Mouse (Mus musculus) macrophage (primary cell): ENCODE measurements around the gene Plcb2. TPM values are rescaled to one million over a fixed set of nuclear protein-coding genes. Genes with fewer than 3 reads are reported as not detected.

Experiments used
- H3K27ac ChIP-seq: fragments of 350-480 bp; formaldehyde crosslinking; 2 replicates; pipeline ENCODE4 v1.9.0; 2021
- H3K36me3 ChIP-seq: fragments of 350-480 bp; formaldehyde crosslinking; 2 replicates; pipeline ENCODE4 v1.9.0; 2021; ENCODE audit errors: inconsistent target
- H3K4me3 ChIP-seq: fragments of 350-480 bp; formaldehyde crosslinking; 2 replicates; pipeline ENCODE4 v1.9.0; 2021; ENCODE audit errors: inconsistent target
- H3K79me2 ChIP-seq: fragments of 350-480 bp; formaldehyde crosslinking; 2 replicates; pipeline ENCODE4 v1.9.0; 2021; ENCODE audit errors: inconsistent target
- WGBS: methylation state at CpG from one replicate; pipeline ENCODE4 v1.1.7; 2026; ENCODE audit warnings: inconsistent platforms; ENCODE audit not compliant: missing documents; 5-methylcytosine and 5-hydroxymethylcytosine counted together
- polyA plus RNA-seq: library from polyadenylated mRNA; stranded (reverse); fragments of 250-400 nt; gene quantifications from 3 replicates; pipeline ENCODE4 v1.2.4, GENCODE M21; 2018; ENCODE audit warnings: inconsistent platforms

Plcb2 gene
- polyA plus RNA-seq, 1 experiment from 2014 or later, result 23.1 TPM

DNA sequence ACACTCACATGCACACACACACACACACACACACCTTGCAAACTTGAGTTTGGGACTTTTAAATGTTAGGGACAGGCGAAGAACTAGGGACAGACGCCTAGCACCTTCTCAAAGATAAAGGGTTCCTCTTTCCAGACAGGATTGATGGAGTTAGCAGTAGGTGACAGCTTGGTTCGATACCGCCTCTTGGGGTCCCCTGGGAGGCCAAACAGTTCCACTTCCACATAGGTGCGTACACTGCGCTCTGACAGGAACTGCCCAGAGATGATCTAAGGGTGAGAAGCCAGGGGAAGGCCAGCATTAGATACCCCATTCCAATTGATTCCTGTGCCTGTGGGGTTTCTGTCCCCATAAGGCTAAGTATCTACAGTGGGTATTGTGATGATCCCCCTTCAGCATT, 14.6 kb downstream of the Plcb2 start:
- H3K27ac ChIP-seq, result no peak overlapping the region
- H3K79me2 ChIP-seq, result no peaks in the 10 kb centered on the region
- 97% methylated on average over 6 of the region's 6 CpGs for WGBS
- peaks cover 34% of the 10 kb centered on the region for H3K36me3 ChIP-seq
- no peak overlapping the region for H3K4me3 ChIP-seq

DNA sequence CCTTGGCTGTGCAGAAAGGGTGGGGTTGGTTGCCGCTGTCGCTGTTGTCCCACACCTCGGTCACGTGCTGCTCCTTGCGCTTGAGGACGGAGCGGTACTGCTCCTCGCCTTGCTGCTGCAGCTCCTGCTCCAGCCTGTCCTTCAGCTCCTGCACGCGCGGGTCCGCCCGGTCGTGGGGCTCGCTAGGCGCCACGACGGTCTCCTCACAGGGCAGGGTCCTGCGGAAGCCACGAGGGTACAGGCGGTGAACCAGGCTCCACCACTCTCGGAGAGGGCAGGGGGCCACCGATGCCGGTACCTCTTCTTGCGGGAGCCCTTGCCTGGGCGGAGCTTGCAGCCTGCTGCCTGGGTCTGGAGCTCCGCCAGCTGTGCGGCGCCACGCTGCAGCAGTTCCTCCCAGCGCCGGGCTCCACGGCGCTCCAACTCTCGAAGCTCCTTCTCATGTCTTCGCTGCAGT, 17.2 kb downstream of the Plcb2 start:
- WGBS, result 40% methylated on average over 36 of the region's 36 CpGs
- Histone ChIP-seq H3K4me3 (no peak overlapping the region), H3K79me2 (no peaks in the 10 kb centered on the region), H3K36me3 (peaks cover 10% of the 10 kb centered on the region; the same call in 1 of the 2 replicates), H3K27ac (no peak overlapping the region)

DNA sequence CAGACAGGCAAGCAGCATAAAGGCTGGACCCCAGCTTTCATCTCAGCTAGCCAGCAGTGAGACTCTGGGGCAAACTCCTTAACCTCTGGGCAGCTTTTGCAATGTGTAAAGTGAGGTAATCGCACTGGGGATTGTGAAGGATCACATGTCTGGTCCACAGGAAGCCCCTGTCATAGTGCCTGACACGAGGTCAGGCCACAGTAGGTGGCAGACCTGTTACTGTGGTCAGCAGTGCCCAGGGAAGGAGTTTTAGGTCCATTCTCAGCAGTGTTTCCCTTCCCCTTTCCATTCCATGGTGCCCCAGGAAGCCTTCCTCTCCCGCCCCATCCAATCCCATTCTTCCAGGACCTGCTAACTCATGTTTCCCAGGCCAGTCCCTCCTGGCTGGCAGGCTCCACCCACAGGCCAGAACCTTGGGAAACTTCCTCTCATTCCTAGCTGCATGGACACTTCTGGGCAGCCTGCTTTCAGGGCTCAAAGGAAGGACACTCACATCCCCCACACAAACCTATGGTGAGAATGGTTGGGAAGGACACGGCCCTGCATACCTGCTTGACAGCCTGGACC, 18.5 kb downstream of the Plcb2 start:
- no peak overlapping the region for H3K4me3 ChIP-seq
- H3K36me3 ChIP-seq, result 0 out of 2 replicates have a peak, but pooled peaks cover 4% of the 10 kb centered on the region
- H3K79me2 ChIP-seq, result no peaks in the 10 kb centered on the region
- WGBS, result 54% methylated on average over 4 of the region's 4 CpGs
- no peak overlapping the region for H3K27ac ChIP-seq

DNA sequence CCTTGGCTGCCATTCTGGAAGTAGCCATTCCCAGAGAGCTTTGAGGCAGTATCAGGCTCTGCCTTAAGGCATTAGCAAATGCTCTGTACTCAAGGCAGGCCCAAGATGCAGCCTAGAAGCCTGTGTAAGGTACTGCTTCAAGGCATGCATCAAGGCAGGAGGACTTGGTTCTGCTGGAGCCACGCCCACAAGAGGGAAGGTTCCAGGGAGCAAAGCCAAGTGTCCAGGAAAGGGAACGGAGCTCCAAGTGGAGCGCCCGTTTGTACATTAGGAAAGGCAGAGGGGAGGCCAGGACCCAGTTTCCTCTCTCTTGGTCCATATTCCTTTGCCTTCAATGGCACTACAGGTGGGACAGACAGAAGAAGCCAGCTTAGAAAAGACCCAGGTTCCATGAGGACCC, 19.8 kb downstream of the Plcb2 start:
- no peak overlapping the region for H3K4me3 ChIP-seq
- no peak overlapping the region for H3K27ac ChIP-seq
- 0 out of 2 replicates have a peak, but pooled peaks cover 4% of the 10 kb centered on the region for H3K36me3 ChIP-seq
- no peaks in the 10 kb centered on the region for H3K79me2 ChIP-seq
- 92% methylated on average over 4 of the region's 4 CpGs for WGBS

DNA sequence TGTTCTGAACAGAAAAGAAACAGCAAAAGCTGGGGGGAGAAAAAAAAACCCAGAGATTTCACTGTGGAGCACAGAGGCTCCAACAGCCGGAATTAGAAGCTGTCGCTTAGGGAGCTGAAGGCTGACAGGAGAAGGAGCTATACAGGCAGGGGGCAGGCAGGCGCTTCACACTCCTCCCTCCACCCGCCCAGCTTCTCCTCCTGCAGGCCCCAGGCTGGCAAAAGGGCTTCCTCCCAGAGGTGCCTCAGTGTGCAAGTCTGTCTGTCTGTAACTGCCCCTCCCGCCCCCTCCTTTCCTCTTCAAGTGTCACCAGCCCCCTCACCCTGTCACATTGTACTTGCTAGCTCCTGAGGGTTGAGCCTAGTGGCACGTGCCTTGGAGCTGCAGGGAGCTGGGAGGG, 21.8 kb downstream of the Plcb2 start:
- Histone ChIP-seq H3K36me3 (0 out of 2 replicates have a peak, but pooled peaks cover 4% of the 10 kb centered on the region), H3K79me2 (no peaks in the 10 kb centered on the region), H3K27ac (no peak overlapping the region), H3K4me3 (no peak overlapping the region)
- WGBS, result 31% methylated on average over 4 of the region's 6 CpGs

DNA sequence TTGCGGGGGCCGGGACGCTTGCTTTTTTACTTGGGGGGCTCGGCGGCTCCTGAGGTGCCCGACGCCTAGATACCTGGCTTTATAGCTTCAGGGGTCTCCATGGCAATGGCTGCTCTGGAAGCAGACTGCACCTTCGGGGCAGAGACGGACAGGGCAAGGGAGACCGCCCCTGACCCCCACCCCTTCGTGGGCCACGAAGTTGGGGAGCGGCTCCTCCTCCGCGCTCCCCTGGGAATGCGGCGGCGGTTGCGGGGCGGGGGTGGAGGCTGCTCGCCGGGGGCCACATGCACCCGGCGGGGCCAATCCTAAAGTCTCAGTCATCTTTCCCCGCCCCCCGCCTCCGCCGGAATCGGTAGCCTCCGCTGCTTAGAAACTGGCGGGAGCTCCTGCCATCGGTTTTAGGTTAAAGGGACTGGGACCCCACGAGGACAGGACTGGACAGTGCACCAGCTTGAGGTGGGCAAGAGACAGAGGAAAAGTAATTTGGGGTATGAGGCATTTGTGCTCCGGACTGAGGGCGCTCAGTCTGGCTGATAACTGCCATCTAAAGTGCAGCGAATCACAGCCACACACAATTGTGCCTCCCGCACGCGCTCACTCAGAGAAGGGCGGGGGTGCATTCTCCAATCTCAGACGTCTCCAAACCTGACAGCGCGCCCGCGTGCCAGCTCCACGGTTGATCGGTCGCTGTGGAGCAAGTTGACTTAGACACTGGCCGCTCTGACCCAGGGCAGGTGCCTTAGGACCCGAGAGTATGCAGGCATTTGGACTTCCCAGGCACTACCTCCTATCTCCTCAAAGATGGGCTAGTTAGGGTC, 24.1 kb downstream of the Plcb2 start, which contains the start of gene Ankrd63:
Ankrd63 (minus strand) TSS at position 51 of the 818 bp plus-strand sequence.
- Histone ChIP-seq H3K27ac (no peak within 1 kb of the TSS), H3K4me3 (no peak within 1 kb of the TSS), H3K79me2 (no peaks in the 10 kb centered on the region), H3K36me3 (0 out of 2 replicates have a peak, but pooled peaks cover 3% of the 10 kb centered on the region)
- WGBS, result 3% methylated on average over 48 of the region's 50 CpGs

DNA sequence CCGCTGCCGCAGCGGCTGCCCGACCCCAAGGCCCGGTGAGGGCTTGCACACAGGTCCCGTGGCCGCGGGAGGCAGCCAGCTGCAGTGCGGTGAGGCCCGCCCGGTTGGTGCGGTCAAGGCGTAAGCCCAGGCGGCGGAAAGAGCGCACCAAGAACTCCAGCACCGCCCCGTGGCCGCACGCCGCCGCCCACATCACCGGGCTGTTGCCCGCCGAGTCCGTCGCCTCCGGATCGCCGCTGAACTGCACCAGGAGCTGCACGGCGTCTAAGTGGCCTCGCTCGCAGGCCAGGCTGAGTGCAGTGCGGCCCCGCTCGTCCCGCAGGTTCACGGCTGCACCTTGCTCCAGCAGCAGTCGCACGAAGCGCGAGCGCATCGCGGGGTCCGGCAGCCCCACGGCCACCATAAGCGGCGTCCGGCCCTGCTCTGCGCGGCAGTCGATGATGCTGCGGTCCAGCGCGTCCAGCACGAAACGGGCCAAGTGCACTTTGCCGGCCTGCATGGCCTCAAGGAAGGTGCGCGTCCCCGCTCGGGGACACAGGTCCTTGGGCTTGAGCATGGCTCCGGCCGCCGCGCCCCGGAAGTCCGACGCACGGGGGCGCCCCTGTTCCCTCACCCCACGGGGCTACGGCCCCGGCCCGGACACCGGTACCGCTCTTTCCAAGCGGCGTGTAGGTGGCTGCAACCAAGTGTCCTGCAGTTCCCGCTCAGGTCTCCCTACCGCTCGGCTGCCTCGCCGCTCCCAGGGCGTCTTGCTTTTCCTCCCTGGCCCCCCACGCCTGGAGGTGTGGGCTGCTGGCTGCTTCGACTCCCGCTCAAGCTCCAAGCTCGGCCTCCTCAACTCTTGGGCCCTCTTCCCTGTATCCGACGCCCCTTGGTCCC, 25.1 kb downstream of the Plcb2 start:
- WGBS, result 1% methylated on average over 92 of the region's 93 CpGs
- no peaks in the 10 kb centered on the region for H3K36me3 ChIP-seq
- no peaks in the 10 kb centered on the region for H3K79me2 ChIP-seq
- H3K27ac ChIP-seq, result no peak overlapping the region
- no peak overlapping the region for H3K4me3 ChIP-seq

DNA sequence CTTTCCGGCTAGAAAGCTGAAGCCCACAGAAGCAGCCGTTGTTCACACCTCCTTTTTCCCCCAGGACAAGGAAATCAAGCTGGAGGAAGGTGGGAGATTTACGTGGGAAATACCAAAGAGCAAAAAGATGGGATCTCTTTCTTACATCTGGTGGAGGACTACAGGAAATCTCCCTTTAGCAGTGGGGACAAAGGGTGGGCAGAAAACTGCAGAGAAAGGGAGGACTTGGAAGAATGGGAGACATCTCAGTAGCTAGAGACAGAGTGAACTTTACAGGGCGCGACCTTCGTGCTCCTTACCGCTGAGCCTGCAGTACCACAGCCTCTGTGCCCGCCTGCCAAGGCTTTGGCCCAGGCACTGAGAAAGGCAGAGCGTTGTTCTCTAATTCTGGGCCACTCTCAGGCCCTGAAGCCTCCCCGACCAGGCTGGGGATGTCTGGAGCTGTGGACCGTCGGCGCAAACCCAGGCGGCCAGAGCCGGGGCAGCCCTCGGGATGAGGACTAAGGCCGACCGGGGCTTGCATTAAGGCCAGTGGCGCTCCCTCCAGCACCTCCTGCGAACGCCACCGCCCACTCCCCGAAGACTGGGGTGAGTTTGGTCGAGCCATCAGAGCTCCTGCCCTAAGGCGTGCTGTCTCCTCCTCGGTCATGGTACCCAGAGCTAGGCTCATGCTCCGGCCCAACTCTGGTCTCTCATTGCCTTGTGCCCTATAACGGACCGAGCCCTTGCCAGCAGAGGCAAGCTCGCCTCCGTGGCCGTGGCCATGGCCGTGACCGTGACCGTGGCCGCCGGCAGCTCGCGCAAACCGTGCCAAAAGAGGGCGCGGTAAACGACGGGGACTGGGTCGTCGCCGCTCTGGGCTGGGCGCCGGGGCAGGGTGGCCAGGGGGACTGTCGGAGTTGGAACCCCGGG, 26.0 kb downstream of the Plcb2 start:
- Histone ChIP-seq H3K27ac (no peak overlapping the region), H3K4me3 (no peak overlapping the region), H3K79me2 (no peaks in the 10 kb centered on the region), H3K36me3 (no peaks in the 10 kb centered on the region)
- WGBS, result 45% methylated on average over 44 of the region's 51 CpGs

DNA sequence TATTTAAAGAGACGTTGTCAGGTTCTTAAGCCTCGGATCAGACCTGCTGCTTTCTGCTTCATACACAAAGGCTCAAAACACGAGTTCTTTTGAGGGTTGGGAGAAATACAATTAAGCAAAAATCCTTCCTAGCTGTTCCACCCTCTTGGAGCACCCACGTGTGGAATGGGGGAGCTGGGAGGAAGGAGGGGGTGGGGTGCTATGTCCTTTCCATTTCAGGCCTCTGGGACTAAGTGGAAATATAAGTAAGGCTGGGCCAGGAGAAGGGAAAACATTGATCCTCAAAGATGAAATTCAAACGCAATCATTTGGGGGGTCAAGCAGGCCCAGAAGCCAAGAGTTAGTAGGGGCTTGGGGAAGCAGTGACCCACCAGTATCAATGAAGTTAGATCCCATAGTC, 27.1 kb downstream of the Plcb2 start:
- H3K4me3 ChIP-seq, result no peak overlapping the region
- H3K36me3 ChIP-seq, result no peaks in the 10 kb centered on the region
- 50% methylated on average over 5 of the region's 5 CpGs for WGBS
- H3K79me2 ChIP-seq, result no peaks in the 10 kb centered on the region
- H3K27ac ChIP-seq, result no peak overlapping the region

DNA sequence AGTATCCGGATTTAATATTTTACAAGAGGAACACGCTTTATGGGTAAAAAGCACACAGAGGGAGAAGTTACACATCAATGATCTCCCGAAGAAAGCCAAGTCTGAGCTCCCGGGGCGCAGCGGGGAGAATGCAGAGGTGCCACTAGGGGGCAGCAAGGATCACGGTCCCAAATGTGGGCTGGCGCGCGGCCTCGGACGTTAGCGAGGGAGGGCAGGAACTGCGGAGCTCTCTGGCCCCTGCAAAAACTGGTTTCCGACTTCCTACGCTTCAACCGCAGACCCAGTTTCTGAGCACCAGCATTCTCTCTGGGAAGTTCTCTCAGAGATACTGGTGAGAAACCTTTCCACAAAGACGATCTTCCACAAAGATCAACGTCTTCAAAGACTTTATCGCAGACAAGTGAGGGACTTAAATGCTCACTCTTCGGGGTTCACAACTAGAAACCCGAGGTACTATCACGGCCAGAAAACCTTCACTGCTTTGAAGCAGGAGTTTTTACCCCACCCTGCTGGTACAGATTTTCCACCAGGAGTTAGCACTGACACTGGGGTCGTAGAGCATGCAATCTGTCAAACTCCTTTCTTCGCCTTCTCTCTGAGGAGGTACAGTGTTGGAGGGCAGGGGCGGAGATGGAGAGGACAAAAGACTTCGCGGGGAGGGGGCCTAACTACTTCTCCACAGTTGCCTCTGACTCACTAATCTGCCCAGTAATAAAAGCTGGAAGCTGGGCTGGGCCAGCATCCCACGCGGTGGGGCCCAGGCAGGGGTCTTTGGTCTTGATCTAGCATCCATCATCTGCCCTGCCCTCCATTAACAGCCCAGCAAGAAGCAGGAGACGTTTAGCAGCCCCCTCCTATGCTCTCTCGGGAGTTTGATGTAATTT, 27.8 kb downstream of the Plcb2 start:
- Histone ChIP-seq H3K27ac (no peak overlapping the region), H3K36me3 (no peaks in the 10 kb centered on the region), H3K79me2 (no peaks in the 10 kb centered on the region), H3K4me3 (no peak overlapping the region)
- WGBS, result 8% methylated on average over 32 of the region's 32 CpGs

DNA sequence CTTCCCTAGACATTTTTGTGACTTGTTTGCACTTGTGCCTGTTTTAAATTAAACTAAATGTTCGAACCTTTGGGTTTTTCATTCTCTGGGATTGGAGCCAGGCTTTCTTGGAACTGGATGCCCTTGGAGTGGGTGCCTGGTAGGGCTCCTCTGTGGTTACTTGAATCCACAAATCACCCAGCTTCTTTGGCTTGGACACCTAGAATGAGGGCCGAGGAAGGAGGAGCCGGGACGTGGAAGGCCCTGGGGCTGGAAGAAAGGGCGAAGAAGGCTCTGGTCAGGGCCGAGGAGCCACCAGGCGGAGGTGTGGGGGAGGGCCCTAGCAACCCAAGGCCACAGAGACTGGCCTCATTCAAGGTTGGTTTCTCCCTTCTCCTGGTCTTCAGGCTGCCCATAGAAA, 30.3 kb downstream of the Plcb2 start:
- H3K4me3 ChIP-seq, result no peak overlapping the region
- WGBS, result 71% methylated on average over 6 of the region's 7 CpGs
- H3K36me3 ChIP-seq, result no peaks in the 10 kb centered on the region

DNA sequence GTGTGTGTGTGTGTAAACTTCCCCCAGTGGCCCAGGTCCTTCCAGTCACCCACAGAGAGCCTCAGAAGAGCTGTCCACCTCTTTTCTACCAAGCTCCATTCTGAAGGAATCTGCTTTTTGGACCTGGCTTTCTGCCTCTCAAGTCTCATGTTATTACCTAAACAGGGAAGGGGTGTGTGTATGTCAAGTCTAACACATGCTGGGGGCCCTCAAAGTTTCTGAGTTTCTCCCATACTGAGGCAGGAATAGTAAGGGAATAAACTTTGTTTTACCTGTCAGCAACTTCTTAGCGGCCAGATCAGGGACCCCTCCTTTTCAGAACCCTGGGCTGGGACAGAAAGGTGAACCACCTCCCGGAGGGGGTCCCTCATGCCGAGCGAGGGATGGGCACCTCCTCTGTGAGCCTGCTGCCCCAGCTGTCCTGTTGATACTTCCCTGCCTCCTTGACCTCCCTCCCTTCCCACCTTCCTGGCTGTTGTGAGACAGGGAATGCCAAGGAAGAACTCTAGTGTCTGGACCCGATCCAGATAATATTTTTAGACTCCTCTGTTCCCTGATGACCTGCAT, 30.8 kb downstream of the Plcb2 start:
- WGBS, result 56% methylated on average over 5 of the region's 5 CpGs
- H3K79me2 ChIP-seq, result no peaks in the 10 kb centered on the region
- no peaks in the 10 kb centered on the region for H3K36me3 ChIP-seq
- H3K27ac ChIP-seq, result no peak overlapping the region
- H3K4me3 ChIP-seq, result no peak overlapping the region

More for the DNA sequence above, 30.3 kb downstream of the Plcb2 start:
- H3K79me2 ChIP-seq, result no peaks in the 10 kb centered on the region
- no peak overlapping the region for H3K27ac ChIP-seq
